Mouse (Mus musculus): ENCODE data around the gene Olfr297. TPM values are rescaled to one million over a fixed set of nuclear protein-coding genes. Genes with fewer than 3 reads are reported as not detected.

Gene Olfr297
- not detected for polyA plus RNA-seq (2017; shearing (Covaris generic))

DNA sequence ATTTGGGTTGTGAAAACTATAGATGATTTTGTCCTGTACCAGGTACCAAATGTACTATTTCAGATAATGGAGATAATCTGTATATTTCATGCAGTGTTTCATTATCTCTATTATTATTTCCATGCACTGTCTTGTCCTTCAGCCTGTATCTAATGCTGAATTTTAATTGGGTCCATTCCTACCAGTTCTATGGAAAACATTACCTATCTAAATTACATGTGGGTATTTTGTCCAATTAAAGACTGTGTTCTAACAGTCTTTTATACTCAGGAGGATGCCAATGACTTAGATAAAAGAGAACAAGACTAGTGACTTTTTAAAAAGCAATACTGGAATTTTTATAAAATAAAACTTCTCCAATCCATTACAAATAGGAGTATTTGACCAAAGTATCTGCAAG is at the start of gene Olfr297:
TSS of gene Olfr297 (plus strand) at position 301 of the 400 bp plus-strand sequence.

DNA sequence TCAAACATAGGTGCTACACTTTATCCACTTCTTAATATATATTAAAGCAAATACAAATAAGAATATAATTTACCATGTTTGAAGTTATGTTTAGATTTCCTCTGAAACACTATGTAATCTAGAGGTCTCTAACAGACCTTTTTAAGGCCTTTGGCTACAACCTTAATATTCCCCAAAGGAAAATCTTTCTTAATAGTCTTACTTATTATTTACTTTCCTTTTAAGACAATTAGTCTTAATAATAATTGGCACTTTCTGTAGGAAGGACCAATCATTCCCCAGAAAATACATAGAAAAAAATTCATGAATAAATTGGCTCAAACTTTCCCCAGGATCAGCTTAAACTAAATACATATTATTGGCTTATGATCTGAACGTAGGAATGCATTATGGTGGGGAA is 27.4 kb upstream of the Olfr297 start, which contains the start of gene Olfr298:
TSS of gene Olfr298 (minus strand) at position 101 of the 400 bp plus-strand sequence.

Other genes starting within 250 kb of the Olfr297 start
- gene Olfr310, start 242.8 kb upstream of the Olfr297 start, polyA plus RNA-seq (2017; shearing (Covaris generic)), result under 1 TPM in 1 of 2 experiments, not detected in 1; 0.69 TPM
- gene Olfr309, start 206.3 kb upstream of the Olfr297 start, polyA plus RNA-seq (2017; shearing (Covaris generic)), result not detected
- gene Olfr308, start 194.3 kb upstream of the Olfr297 start, polyA plus RNA-seq (2017; shearing (Covaris generic)), result not detected
- gene Olfr307, start 182.4 kb upstream of the Olfr297 start, polyA plus RNA-seq (2017; shearing (Covaris generic)), result under 1 TPM in 1 of 2 experiments, not detected in 1; 0.08 TPM
- gene Olfr305, start 153.0 kb upstream of the Olfr297 start, polyA plus RNA-seq (2017; shearing (Covaris generic)), result not detected
- under 1 TPM in 1 of 2 experiments, not detected in 1; 0.48 TPM for gene Olfr304, start 133.3 kb upstream of the Olfr297 start, polyA plus RNA-seq (2017; shearing (Covaris generic))
- gene Olfr303, start 122.2 kb upstream of the Olfr297 start, polyA plus RNA-seq (2017; shearing (Covaris generic)), result not detected
- not detected for gene Olfr301, start 116.1 kb upstream of the Olfr297 start, polyA plus RNA-seq (2017; shearing (Covaris generic))
- under 1 TPM in 1 of 2 experiments, not detected in 1; 0.07 TPM for gene Olfr299, start 60.0 kb upstream of the Olfr297 start, polyA plus RNA-seq (2017; shearing (Covaris generic))
- gene Olfr298, start 27.5 kb upstream of the Olfr297 start, polyA plus RNA-seq (2017; shearing (Covaris generic)), result not detected
- under 1 TPM; 0.16 to 0.22 TPM for gene Olfr295, start 63.9 kb downstream of the Olfr297 start, polyA plus RNA-seq (2017; shearing (Covaris generic))
- not detected for gene Olfr294, start 96.7 kb downstream of the Olfr297 start, polyA plus RNA-seq (2017; shearing (Covaris generic))
- gene Olfr293, start 129.1 kb downstream of the Olfr297 start, polyA plus RNA-seq (2017; shearing (Covaris generic)), result not detected
- gene Olfr292, start 168.4 kb downstream of the Olfr297 start, polyA plus RNA-seq (2017; shearing (Covaris generic)), result not detected